Mouse (Mus musculus): ENCODE measurements around the gene Arhgap18.

GRCm38 (mm10) chr10:26815646-26816045, 62.4 kb downstream of the Arhgap18 start:
- TF ChIP-seq CTCF (IDR thresholded peaks at IDR 0.05; ENCODE audit: low read depth) (no peak), EP300 (IDR thresholded peaks at IDR 0.05; ENCODE audit: low read depth) (no peak)
